Mouse (Mus musculus) cerebellum, adult 11 months (tissue): Measurements from ENCODE around the gene Ppia.
A peak's percentile ranks its signal among the peaks of the same experiment; 100 is the strongest.
"Not testable (repeated sequence)": the region's sequence is repeated elsewhere in the genome, so short reads cannot be mapped to it uniquely, and the experiment has no call there.

ENCODE experiments used
- DNase-seq: peaks from one replicate; pipeline ENCODE4 v3.0.0; 2022

Ppia gene

DNA sequence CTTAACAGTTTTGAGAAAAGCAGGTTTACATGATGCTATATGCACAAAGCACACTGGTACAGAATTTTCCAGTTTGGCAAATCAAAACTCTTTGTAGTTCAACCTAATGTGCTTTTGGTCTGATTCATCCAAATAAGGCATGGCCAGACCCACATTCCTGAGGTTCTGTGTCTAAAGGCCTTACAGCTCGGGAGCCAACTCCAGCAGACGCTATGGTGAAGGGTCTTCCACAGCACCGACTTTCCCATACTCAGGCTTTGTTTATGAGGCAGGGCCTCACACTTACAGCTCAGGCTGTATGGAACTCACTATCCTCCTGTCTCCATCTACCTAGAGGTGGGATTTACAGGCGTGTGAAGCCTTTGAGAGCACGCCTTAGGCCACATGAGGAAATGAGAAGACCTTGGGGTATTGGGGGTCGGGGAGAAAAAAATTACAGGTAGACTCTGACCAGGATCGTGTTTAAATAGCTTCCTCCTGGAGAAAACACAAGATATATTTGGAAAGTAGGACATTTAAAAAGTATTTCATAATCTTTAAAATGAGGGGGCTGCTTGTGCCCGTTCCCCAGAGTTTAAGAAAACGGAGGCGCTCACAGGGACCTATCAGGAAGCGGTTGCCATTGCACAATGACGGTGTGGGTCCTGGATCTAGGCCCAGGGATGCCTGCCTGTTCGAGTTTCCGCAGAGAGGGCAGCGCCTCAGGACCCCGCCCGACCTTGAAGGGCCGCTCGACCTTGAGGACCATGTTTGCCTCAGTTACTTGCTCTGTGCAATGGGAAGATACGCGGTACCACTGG is at the start of gene Ppia:
TSS of gene Ppia (plus strand) at position 693 of the 800 bp plus-strand sequence.
- no peak for DNase-seq

DNA sequence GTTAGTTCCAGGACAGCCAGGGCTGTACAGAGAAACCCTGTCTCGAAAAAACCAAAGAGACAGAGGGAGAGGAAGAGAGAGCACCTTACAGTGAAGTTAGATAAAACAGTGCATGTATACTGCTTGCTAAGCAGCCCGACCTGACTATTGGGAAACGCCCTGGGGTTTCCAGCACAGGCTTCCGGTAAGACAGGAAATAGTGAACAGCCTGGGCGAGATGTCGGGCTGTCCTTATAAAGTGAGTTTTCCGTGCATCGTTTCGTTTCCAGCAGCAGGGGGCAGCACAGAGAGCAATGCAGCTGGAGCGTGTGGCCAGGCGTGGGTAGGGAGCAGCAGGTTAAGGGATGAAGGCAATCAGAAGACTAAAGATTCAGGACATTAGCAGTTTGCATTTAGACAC is 49.4 kb upstream of the Ppia start:
- DNase-seq, result peak; percentile 69

DNA sequence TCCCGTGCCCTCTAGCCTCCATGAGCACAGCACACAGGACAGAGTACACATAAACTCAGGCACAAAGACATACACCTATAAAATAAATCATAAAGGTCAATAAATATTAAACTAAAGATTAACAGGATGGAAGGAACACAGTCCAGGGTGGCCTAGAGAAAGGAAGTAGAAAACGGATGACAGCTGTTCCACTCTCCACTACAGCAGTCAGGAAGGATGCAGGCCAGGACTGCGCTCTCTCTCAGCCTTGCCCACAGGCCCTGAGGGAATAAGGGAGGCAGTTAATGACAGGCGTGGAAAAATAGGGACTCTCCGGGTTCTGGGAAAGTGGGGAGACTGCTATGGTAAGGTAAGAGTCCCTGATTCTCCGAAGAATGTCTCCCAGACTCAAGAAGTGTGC is 48.8 kb upstream of the Ppia start:
- no peak for DNase-seq

GRCm38 (mm10) chr11:6367156-6367555 is 48.1 kb upstream of the Ppia start:
- no peak for DNase-seq

DNA sequence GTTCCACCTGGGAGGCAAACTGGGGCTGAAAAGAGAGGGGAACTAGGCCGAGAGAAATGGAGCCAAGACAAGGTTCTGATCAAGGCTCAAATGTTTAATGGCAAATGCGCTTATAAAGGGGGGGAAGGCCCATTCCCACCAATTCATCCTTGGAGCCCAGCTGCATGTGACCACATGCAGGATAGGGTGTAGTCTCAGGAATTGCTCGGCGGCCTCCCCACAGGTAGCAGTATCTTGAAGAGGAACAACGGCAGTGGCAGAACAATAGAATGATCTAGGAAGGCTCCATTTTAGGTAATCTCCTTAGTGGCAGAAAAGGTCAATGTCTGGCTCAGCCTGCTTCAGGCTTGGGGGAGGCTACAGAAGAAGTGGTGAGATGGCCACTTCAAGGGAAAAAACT is 47.3 kb upstream of the Ppia start:
- DNase-seq, result not testable (repeated sequence)

DNA sequence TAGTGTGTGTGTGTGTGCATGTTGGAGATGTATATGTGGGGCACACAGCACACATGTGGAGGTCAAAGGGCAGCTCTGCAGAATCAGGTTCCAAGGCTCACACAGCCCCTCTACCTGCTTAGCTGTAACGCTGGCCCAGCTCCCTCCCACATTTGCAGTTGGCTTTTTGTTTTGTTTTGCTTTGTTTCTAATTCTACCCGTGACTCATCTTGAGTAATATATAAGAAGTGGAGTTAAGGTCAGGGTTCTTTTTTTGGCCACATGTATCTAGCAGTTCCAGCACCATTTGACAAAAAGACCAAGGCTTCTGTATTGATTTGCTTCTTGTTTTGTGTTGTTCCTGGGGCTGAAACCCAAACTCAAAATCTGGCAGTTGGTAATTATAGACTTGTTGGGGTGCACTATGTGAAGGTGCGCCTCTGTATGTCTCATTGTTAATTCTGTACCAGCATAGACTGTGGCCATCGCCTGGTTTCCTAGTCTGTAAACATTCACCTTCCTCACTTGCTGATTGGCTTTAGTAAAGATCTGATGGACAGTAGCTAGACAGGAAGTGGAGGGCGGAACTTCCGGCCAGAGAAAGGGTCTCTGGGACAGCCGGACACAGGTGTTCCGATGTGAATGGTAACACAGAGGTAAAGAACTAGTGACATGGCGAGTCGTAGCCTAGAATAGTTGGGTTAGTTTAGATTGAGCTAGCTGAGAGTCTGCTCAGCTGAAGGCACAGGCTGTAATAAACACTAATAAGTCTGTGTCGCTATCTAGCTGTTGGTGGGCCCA is 43.7 kb upstream of the Ppia start:
- DNase-seq, result no peak

DNA sequence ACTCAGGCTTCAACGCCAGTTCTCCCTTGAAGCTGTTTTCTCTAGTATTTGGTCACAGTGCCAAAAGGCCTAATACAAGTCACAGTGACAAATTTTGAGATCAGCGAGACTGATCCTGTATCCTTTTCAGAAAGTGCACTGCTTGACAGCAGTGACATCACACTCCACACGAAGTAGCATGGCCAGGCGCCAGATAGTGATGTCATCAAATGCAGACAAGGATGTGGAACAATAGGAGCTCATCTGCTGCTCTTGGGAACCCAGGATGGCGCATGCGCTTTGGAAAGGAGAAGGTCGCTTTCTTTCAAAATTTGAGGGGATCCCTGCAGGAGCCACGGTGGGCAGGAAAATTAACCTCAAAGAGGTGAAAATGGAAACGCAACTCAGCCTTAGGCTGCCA is 42.5 kb upstream of the Ppia start:
- no peak for DNase-seq

- DNase-seq, result no peak
Observed at GRCm38 (mm10) chr11:6380916-6381315, 34.3 kb upstream of the Ppia start.

GRCm38 (mm10) chr11:6388126-6388725 is 27.0 kb upstream of the Ppia start:
- no peak for DNase-seq

DNA sequence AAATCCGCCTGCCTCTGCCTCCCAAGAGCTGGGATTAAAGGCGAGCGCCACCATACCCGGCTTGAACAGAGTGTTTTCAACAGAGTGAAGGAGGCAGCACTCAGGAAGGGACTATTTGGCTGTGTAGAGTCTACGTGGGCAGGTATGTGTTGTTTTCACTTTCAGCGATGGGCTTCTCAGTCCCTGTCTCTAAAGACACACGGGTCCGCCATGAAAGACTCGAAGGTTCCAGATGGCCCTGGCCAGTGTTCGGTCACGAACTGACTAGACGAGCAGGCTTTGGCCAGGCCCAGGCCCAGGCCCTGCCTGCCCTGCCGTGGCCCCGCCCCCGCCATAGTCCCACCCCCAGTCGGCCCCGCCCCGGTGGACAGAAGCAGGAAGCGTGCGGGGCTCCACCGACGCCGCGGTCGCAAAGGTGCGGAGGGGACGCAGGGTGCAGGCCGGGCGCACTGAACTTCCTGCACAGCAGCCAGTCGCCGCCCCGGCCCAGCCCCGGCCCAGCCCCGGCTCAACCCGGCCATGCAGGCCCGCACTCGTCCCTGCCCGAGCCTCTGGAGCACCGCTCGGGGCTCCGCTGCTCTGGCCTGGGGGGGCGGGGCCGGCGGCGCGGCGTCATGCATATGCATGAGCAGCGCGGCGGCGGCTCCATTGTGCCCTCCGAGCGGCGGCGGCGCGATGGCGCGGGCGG is 26.4 kb upstream of the Ppia start, which contains the start of gene Zmiz2:
TSS of gene Zmiz2 (plus strand) at position 349 of the 688 bp plus-strand sequence.
- peak; percentile 92 for DNase-seq

GRCm38 (mm10) chr11:6389483-6389921 is 25.7 kb upstream of the Ppia start:
- DNase-seq, result peak; percentile 54

DNA sequence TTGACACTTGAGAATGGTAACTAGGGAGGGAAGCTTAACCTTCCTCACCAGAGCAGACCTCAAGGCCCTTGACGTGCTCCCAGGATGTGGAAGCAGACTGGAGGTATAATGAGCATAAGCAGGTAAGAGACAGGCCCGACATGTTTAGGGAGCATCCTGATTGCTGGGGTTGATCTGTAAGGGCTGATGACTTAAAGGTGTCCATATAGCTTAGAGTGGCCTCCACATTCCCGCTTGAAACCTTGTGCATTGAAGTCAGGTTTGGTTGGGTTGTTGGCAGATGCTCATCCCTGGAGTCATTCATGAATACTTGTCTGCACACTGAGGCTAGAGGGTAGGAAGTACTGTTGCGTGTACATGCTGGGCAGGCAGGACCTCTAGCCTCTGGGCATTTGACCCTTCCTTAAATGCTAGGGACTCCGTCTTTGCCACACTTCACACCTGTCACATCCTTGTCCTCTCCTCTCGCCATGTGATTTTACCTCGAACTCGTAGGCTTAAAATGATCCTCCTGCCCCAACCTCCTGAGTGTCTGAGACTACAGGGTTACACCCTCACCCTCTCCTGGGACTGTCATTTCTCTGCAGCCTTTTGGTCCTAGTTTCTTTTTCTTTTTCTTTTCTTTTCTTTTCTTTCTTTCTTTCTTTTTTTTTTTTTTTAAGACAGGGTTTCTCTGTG is 24.7 kb upstream of the Ppia start:
- no peak for DNase-seq

DNA sequence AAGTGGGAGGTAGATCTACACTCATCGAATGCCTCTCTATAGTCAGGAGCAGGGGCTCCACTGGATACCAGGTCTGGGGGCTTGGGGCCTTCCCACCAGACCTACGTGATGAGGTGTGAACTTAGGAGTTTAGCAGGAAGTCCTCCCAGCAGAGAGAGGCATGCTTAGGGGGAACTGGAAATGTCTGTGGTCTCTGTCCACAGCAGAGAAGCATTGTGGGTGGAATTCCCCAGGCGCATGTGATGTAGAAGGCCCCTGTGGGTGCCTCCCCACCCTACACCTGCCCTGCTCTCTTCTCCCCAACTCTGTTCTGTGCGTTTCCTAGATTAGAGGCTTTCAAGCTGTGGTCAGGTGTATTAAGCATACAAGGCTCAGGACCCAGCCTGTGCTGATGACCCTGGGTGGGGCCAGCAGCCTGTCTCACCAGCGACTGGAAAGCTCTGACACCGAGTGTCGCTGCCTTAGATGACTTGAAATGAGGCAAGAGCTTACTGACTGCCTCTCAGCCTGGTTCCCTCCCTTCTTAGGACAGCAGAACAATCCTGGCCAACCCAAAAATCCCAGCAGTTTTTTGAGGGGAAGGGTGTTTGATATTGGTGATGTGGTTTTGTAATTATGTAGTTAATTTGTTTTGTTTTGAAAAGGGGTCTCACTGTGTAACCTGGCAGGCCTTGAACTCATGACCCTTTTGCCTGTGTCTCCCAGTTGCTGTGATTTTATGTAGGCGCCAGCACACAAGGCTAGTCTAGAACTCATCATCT is 23.5 kb upstream of the Ppia start:
- DNase-seq, result no peak

DNA sequence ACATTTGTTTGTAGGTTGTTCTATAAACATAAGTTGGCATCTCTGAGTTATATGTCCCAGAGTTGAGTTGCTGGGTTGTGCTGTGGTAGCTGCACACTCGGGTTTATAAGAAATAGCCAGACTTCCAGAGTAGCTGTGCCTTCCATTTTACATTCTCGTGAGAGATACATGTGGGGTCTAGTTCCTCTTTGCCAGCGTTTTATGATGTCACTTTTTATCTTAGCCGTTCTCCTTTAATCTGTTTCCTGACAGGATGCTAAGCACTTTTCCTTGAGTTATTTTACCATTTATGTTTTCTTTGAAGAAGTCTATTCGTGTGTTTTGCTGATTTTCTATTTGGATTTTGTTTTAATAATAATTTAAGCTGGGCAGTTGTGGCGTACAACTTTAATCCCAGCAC is 22.4 kb upstream of the Ppia start:
- DNase-seq, result no peak

GRCm38 (mm10) chr11:6393866-6394265 is 21.4 kb upstream of the Ppia start:
- no peak for DNase-seq

DNA sequence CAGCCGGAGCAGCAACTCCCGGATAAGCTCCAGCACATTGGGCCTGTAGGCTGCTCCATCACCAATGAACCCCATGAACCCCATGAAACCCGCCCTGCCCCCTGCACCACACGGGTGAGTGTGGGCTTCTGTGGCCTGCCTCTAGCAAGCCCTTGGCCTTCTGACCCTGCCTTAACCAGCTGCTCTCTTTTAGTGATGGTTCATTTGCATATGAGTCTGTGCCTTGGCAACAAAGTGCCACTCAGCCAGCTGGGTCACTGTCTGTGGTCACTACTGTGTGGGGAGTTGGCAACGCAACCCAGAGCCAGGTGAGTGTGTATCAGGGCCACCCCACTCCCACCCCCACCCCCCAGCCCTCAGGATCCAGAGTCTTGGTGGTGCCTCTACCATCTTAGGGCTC is 19.7 kb upstream of the Ppia start:
- no peak for DNase-seq

DNA sequence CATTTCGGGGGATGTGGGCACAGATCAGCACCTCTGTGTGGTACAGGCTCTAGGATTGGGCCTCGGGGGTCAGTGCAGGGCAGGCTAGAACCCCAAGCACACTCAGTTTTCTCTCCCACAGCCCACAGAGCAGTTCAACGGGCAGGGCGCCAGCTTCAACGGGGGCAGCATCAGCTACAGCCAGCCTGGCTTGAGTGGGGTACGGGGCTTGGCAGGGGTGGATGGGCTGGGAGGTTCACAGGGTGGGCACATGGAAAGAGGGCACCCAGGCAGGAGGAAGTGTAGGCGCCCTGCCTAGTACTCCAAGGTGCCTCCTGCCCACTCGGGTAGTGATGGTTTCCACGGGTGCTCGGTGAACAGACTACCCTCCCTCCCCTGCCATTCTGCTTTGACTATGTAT is 17.1 kb upstream of the Ppia start:
- no peak for DNase-seq

DNA sequence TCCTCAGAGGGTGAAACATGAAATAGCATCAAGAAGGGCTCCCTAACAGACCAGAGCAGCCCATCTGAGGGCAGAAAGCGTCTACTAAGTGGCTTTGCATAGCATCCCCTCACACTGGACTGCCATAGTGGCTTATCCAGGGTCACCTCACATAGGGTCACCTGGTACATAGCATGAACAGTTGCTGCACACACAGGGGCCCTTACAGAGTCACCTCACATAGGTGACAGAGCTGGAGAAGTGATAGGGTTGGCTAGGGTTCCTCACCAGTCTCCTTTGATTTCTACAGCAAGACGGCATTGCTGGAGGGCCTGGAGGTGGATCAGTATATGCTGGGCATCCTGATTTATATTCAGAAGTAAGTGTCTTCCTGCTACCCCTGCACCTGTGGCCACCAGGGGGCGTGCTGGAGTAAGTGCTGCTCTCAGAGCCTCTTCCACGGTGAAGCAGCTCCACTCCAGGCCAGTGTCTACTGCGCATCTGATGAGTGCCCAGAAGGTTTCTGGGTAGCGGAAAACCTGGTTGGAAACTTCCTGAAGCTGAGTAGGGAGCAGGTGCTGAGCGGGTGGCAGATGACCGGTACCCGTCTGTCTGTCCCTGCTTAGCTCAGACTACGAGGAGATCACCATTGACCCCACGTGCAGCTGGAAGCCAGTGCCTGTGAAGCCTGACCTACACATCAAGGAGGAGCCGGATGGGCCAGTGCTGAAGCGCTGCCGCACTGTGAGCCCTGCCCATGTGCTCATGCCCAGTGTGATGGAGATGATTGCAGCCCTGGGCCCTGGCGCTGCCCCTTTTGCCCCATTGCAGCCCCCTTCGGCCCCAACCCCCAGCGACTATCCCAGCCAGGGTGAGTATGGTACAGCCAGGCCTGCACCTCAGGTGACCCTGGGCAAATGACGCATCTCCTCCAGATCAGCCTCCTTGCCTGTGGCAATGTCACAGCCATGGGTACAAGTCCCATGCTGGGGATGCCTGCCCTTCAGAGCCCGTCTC is 12.4 kb upstream of the Ppia start:
- no peak for DNase-seq

- DNase-seq, result no peak
Observed at GRCm38 (mm10) chr11:6403830-6404405, 11.3 kb upstream of the Ppia start.
